ENCODE assay signal across 19 mouse cellular contexts in the genomic region with DNA sequence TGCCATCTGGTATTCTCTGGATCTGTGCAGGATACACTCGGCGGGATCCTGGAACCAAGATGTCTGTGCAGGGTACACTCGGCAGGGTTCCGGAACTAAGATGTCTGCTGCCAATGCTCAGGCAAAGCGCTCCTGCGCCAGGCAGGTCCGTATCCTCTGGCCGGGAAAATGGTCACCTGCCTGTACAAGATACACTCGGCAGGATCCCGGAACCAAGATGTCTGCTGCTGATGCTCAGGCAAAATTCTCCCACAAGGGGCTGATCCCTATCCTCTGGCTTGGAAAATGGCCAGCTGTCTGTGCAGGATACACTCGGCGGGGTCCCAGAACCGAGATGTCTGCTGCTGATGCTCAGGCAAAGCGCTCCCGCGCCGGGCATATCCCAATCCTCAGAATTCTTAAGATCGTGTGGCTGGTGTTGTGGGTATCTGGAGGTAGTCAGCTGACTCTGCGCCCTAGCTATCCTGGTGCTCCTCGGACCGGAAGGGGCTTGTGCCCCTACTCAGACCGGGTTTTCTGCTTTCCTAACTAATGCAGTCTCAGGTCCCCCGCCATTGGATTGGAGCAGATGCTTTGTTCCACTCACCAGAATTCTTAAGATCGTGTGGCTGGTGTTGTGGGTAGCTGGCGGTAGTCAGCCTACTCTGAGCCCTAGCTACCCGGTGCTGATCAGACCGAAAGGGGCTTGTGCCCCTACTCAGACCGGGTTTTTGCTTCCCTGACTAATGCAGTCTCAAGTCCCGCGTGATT. TPM values are rescaled to one million over a fixed set of nuclear protein-coding genes. Genes with fewer than 3 reads are reported as not detected.
DNase-seq lines count a peak whose midpoint lies in the region; TF ChIP-seq lines count a peak whose summit lies in the region.
"Not testable (repeated sequence)": the region's sequence is repeated elsewhere in the genome, so short reads cannot be mapped to it uniquely, and the experiment has no call there.
"Had no signal": no experiment of that assay in that cellular context is flagged by ENCODE, and none has a peak within 500 bp of the region (broad histone marks: within the 10 kb centered on the region; RNA-seq: fewer than 3 reads in every experiment).

No protein-coding gene starts in this region.

- H3K4me3 ChIP-seq in ES-Bruce4 (ENCODE audit: low read depth, low read length) = peak overlapping the region; percentile 54
- H3K4me3 ChIP-seq in ES-E14 (ENCODE audit: insufficient read depth in 1 of 2, low read depth in 1 of 2, low read length in 2 of 2, poor library complexity in 1 of 2, severe bottlenecking in 1 of 2) = peak overlapping the region; percentile 66 to 71

- not testable (repeated sequence) for TF ChIP-seq CTCF in ES-Bruce4 (IDR thresholded peaks at IDR 0.05; ENCODE audit: low read depth, low read length)

- H3K9ac ChIP-seq in ES-Bruce4 (ENCODE audit: low read depth, poor library complexity, severe bottlenecking) = peak overlapping the region; percentile 51
- H3K9ac ChIP-seq in ES-E14 (ENCODE audit: insufficient read depth, low read depth, low read length, poor library complexity, severe bottlenecking) = peak overlapping the region; percentile 72

- H3K9me3 ChIP-seq in ES-Bruce4 (replicated peaks; ENCODE audit: control insufficient read depth, insufficient read depth, low read length, poor library complexity, severe bottlenecking); ES-E14 (ENCODE audit: control insufficient read depth, insufficient read depth, low read depth, low read length): not testable (repeated sequence)

- TF ChIP-seq EP300 in ES-Bruce4 (IDR thresholded peaks at IDR 0.05; ENCODE audit: insufficient read depth, low read depth, low read length) = not testable (repeated sequence)

- not testable (repeated sequence) for H3K36me3 ChIP-seq in ES-Bruce4 (ENCODE audit: control insufficient read depth, insufficient read depth, low read length, poor library complexity, severe bottlenecking); ES-E14 (ENCODE audit: control insufficient read depth, insufficient read depth, low read length, poor library complexity, severe bottlenecking)

- H3K4me1 ChIP-seq in ES-Bruce4 (ENCODE audit: control insufficient read depth, insufficient read depth, low read length); ES-E14 (ENCODE audit: control insufficient read depth in 2 of 2, insufficient read depth in 2 of 2, low read length in 2 of 2, poor library complexity in 1 of 2): not testable (repeated sequence)

- not testable (repeated sequence) for H3K27me3 ChIP-seq in ES-Bruce4 (ENCODE audit: control insufficient read depth, insufficient read depth, low read length, poor library complexity, severe bottlenecking)

- DNase-seq in ES-E14 (ENCODE audit: low read depth, low spot score) (peak; percentile 40), WW6 (ENCODE audit: low read depth, low spot score) (peak; percentile 20)
- DNase-seq in cerebellum, adult 9-11 months = peak; percentile 1

- H3K27ac ChIP-seq in ES-Bruce4 (ENCODE audit: insufficient read depth, low read length) = not testable (repeated sequence)
- H3K27ac ChIP-seq in ES-E14 (ENCODE audit: insufficient read depth, low read depth, low read length, poor library complexity, severe bottlenecking) = peak overlapping the region; percentile 50

- not testable (repeated sequence) for TF ChIP-seq POLR2A in ES-Bruce4 (IDR thresholded peaks at IDR 0.05; ENCODE audit: insufficient read depth, low read length)

- in situ Hi-C loops in ES-E14 (cut with MboI; ENCODE audit: low sequenced_read_pairs in 2 of 2, unreplicated experiment in 2 of 2) = not testable (repeated sequence)

TF ChIP-seq in ES-E14, 5 proteins besides CTCF, POLR2A, EP300 and RAD21:
- TF ChIP-seq CHD2 (IDR thresholded peaks at IDR 0.05; ENCODE audit: low read depth, low read length) = 0 out of 2 replicates have a peak, but pooled peaks have one; percentile 28

RNA-seq across cellular contexts. Expression of a gene that starts 43.7 kb away (rescaled TPM):
- not detected in 2 replicates for polyA plus RNA-seq in ES-Bruce4 (2011; ENCODE audit: insufficient read depth, insufficient read length, low read depth, missing spikeins)
- not detected in 2 replicates for total RNA-seq in ES-E14 (2012; rRNA removed)
- total RNA-seq: adrenal gland, adult 18-20 months; adrenal gland, postnatal 14 days; adrenal gland, postnatal 36 days; common myeloid progenitor, adult 5-6 weeks; MEL had no signal
- polyA plus RNA-seq: activated CD4-positive, CD25-positive, alpha-beta regulatory T cell, adult 4 months; C2C12; embryonic facial prominence, embryonic 11.5 days; embryonic facial prominence, embryonic 13.5 days; embryonic facial prominence, embryonic 15.5 days; erythroblast, embryonic 14.5 days; forebrain, embryonic 10.5 days; forebrain, embryonic 12.5 days; forebrain, embryonic 14.5 days; forebrain, embryonic 16.5 days had no signal
